Mouse (Mus musculus) lung, adult 2 months (tissue): ENCODE results near the gene Smok3b.

ENCODE experiments used
- CTCF ChIP-seq: fragments of 200-500 bp; IDR thresholded peaks from 2 replicates; pipeline ENCODE4 v1.5.1; 2011; ENCODE audit warnings: mild to moderate bottlenecking, low read length, control low read depth; ENCODE audit not compliant: insufficient read depth
- POLR2A ChIP-seq: fragments of 200-500 bp; IDR thresholded peaks from 2 replicates; pipeline ENCODE4 v1.6.1; 2011; ENCODE audit warnings: low read depth, mild to moderate bottlenecking, control low read depth, low read length, borderline replicate concordance; ENCODE audit errors: extremely low read depth

DNA sequence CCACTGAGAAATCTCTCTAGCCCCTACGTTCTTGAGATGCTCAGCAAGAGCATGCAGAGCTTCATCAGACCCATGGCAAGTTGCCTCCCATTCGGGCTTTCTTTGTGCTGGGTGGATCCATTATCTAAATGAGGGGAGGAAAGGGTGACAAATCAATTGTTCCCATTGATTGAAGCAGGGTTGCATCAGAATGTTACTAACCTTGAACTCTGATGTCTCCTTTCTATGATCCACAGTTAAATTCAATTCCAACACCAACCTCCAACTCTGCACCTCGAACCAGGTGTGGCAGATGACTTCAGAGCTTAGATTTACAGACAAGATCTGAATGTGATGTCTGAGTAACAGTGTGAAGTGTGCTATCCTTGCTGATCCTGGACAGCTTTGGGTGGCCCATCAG, 46.5 kb upstream of the Smok3b start:
- TF ChIP-seq POLR2A (no peak), CTCF (no peak)
